Mouse (Mus musculus): ENCODE results near the gene Patj.

- no peak for TF ChIP-seq POLR2A (IDR thresholded peaks at IDR 0.05; ENCODE audit: borderline replicate concordance, insufficient read depth, low read length)
- TF ChIP-seq CTCF (IDR thresholded peaks at IDR 0.05; ENCODE audit: borderline replicate concordance, insufficient read depth, low read depth, low read length): no peak
Observed at GRCm38 (mm10) chr4:98403492-98403891, 7.9 kb downstream of the Patj start.
